ENCODE assay signal across 8 mouse cellular contexts in the genomic region with DNA sequence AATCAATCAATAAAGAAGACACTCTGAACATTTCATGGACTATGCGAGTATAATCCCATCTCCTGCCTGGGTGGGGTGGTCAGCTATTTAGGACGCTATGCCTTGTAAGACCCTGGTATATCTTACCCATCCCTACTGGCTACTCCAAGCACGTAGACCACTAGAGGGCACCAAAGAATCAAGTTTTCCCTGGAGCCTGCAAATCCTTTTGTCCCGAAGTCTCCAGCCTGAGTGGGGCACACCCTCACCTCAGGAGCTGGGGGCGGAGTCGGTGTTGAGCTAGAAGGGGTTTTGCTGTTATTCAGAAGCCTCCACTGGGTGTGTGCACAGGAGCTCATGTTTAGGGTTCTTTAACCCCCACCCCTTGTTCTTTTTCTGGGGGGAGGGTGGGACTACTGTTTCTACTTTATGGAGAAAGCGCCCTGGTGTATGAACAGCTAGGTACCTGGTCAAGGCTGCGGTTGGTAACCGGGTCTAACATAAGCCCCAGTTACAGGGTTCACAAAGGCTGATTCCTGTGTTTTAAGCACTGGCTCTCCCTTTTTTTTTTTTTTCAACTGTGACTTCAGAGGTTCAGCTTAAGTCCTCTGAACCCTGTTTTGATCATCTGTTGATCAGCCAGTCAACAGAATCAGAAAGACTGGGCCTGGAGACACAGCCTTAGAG. TPM values are rescaled to one million over a fixed set of nuclear protein-coding genes. Genes with fewer than 3 reads are reported as not detected.
DNase-seq lines count a peak whose midpoint lies in the region; ATAC-seq and TF ChIP-seq lines count a peak whose summit lies in the region.

No protein-coding gene starts in this region.

- TF ChIP-seq CTCF in kidney, adult 2 months (conservative IDR thresholded peaks at IDR 0.05; ENCODE audit: insufficient read depth, insufficient read length, low read depth, low read length) = peak; percentile 75

- peak overlapping the region; percentile 70 for H3K27ac ChIP-seq in embryonic facial prominence, embryonic 10.5 days (replicated peaks)
- H3K27ac ChIP-seq in kidney, adult 2 months (ENCODE audit: insufficient read depth, low read depth, low read length) = no peak overlapping the region
- H3K27ac ChIP-seq in liver, embryonic 11.5 days (ENCODE audit: low read depth, low read length) = no peak overlapping the region

- H3K4me2 ChIP-seq in liver, embryonic 11.5 days = peak overlapping the region; percentile 38; the same call in 1 of the 2 replicates
- peak overlapping the region; percentile 55 for H3K4me2 ChIP-seq in myocyte (ENCODE audit: low read depth)

- DNase-seq in CD4-positive helper T cell, adult 2 months (ENCODE audit: low read depth, low spot score) = peak; percentile 54
- peak; percentile 83 for DNase-seq in adrenal gland, postnatal 14 days
- DNase-seq in embryonic facial prominence, embryonic 10.5 days (ENCODE audit: low spot score) = peak; percentile 90
- DNase-seq in heart, adult 8-10 months (ENCODE audit: low spot score) = peak; percentile 70
- peak; percentile 80 for DNase-seq in kidney, adult 2 months
- DNase-seq in liver, embryonic 11.5 days (ENCODE audit: low spot score) = peak; percentile 76
- DNase-seq in thymus, postnatal 0 days (ENCODE audit: low spot score) = peak; percentile 78

- H3K4me1 ChIP-seq in embryonic facial prominence, embryonic 10.5 days = peaks cover 17% of the 10 kb centered on the region
- no peaks in the 10 kb centered on the region; the same call in 1 of the 2 replicates for H3K4me1 ChIP-seq in kidney, adult 2 months (ENCODE audit: control insufficient read depth, insufficient read depth, low read length)
- H3K4me1 ChIP-seq in liver, embryonic 11.5 days (replicated peaks; ENCODE audit: control insufficient read depth, insufficient read depth, low read length) = peaks cover 3% of the 10 kb centered on the region

- H3K4me3 ChIP-seq in embryonic facial prominence, embryonic 10.5 days = peak overlapping the region; percentile 37
- no peak overlapping the region for H3K4me3 ChIP-seq in kidney, adult 2 months (ENCODE audit: insufficient read depth, low read depth, low read length)
- no peak overlapping the region for H3K4me3 ChIP-seq in liver, embryonic 11.5 days (ENCODE audit: low read depth, low read length)
- H3K4me3 ChIP-seq in myocyte = no peak overlapping the region

- no peak overlapping the region for H3ac ChIP-seq in myocyte (ENCODE audit: control insufficient read depth, insufficient read length)

- H3K79me2 ChIP-seq in myocyte (ENCODE audit: control insufficient read depth, insufficient read depth) = no peaks in the 10 kb centered on the region

- ATAC-seq in liver, embryonic 11.5 days (replicated peaks; ENCODE audit: low FRiP score) = no peak; the same call in 1 of the 2 replicates

- H3K36me3 ChIP-seq in embryonic facial prominence, embryonic 10.5 days (replicated peaks) = no peaks in the 10 kb centered on the region
- H3K36me3 ChIP-seq in kidney, adult 2 months (ENCODE audit: control insufficient read depth, insufficient read depth, low read length) = no peaks in the 10 kb centered on the region
- H3K36me3 ChIP-seq in liver, embryonic 11.5 days (ENCODE audit: control insufficient read depth, insufficient read depth, low read length) = no peaks in the 10 kb centered on the region
- H3K36me3 ChIP-seq in myocyte (ENCODE audit: control insufficient read depth, insufficient read depth) = no peaks in the 10 kb centered on the region

- H3K9ac ChIP-seq in liver, embryonic 11.5 days (ENCODE audit: low read depth, low read length) = no peak overlapping the region

- WGBS in embryonic facial prominence, embryonic 10.5 days = 6% methylated on average over 9 of the region's 9 CpGs
- WGBS in kidney, adult 2 months = 14% methylated on average over 9 of the region's 9 CpGs
- WGBS in liver, embryonic 11.5 days = 6% methylated on average over 9 of the region's 9 CpGs

- H3K9me3 ChIP-seq in embryonic facial prominence, embryonic 10.5 days = no peaks in the 10 kb centered on the region
- H3K9me3 ChIP-seq in liver, embryonic 11.5 days (ENCODE audit: control insufficient read depth, low read length) = no peaks in the 10 kb centered on the region

- TF ChIP-seq POLR2A in kidney, adult 2 months (IDR thresholded peaks at IDR 0.05; ENCODE audit: low read depth, low read length) = no peak
- TF ChIP-seq POLR2A in myocyte (IDR thresholded peaks at IDR 0.05; ENCODE audit: insufficient read length, low read depth) = no peak

- H3K27me3 ChIP-seq in embryonic facial prominence, embryonic 10.5 days (replicated peaks; ENCODE audit: low read depth, poor library complexity, severe bottlenecking) = peaks cover 12% of the 10 kb centered on the region
- H3K27me3 ChIP-seq in kidney, adult 2 months (replicated peaks; ENCODE audit: control insufficient read depth, insufficient read depth, low read length) = no peaks in the 10 kb centered on the region
- no peaks in the 10 kb centered on the region for H3K27me3 ChIP-seq in liver, embryonic 11.5 days (replicated peaks; ENCODE audit: control insufficient read depth, insufficient read depth, low read length)
- H3K27me3 ChIP-seq in myocyte (ENCODE audit: control insufficient read depth, insufficient read depth, insufficient read length) = no peaks in the 10 kb centered on the region

TF ChIP-seq in myocyte, 11 proteins besides CTCF, POLR2A, EP300 and RAD21:
- no peak for TF ChIP-seq TCF12 (IDR thresholded peaks at IDR 0.05; ENCODE audit: insufficient read depth, poor library complexity, severe bottlenecking)
- no peak for TF ChIP-seq TCF3 (IDR thresholded peaks at IDR 0.05; ENCODE audit: insufficient read length, low read depth)
- no peak for TF ChIP-seq POLR2AphosphoS2 (IDR thresholded peaks at IDR 0.05; ENCODE audit: insufficient read length, low read depth)
- no peak for TF ChIP-seq MYOD1 (IDR thresholded peaks at IDR 0.05; ENCODE audit: control insufficient read depth in 1 of 3, insufficient read length in 2 of 3, low read depth in 2 of 3)
- no peak for TF ChIP-seq REST (IDR thresholded peaks at IDR 0.05; ENCODE audit: insufficient read depth, insufficient read length)
- no peak for TF ChIP-seq E2F4 (IDR thresholded peaks at IDR 0.05; ENCODE audit: insufficient read depth)
- no peak for TF ChIP-seq MAX (IDR thresholded peaks at IDR 0.05; ENCODE audit: low read depth)
- TF ChIP-seq SRF (IDR thresholded peaks at IDR 0.05; ENCODE audit: control insufficient read depth, insufficient read length, low read depth) = no peak
TF ChIP-seq in myocyte: peak in this region for 0.

RNA-seq across cellular contexts. Expression of gene Pif1, which starts 18.6 kb away (rescaled TPM):
- total RNA-seq in adrenal gland, postnatal 14 days (2021) = 1.7 and 2.9 TPM in 2 replicates
- 27.7 and 28.0 TPM in 2 replicates for polyA plus RNA-seq in embryonic facial prominence, embryonic 10.5 days (2016; fragmentation: Nextera tagmentation; extraction: Ambion mirVana)
- total RNA-seq in heart, adult 8-10 months (2022) = not detected
- polyA plus RNA-seq in kidney, adult 2 months (2012; rRNA removed) = 0.08 and 0.11 TPM in 2 replicates
- polyA plus RNA-seq in liver, embryonic 11.5 days (2014; fragmentation: Nextera tagmentation; extraction: Ambion mirVana) = 16.4 and 18.0 TPM in 2 replicates
- 6.9 TPM for polyA plus RNA-seq in myocyte (2012; fragmentation: generic; extraction: Trizol)
- polyA plus RNA-seq in thymus, postnatal 0 days (2015; fragmentation: Nextera tagmentation; extraction: Ambion mirVana) = 14.4 and 17.4 TPM in 2 replicates

RNA-seq across cellular contexts. Expression of gene Rbpms2, which starts 23.8 kb away (rescaled TPM):
- total RNA-seq in adrenal gland, postnatal 14 days (2021) = 61.0 and 61.5 TPM in 2 replicates
- polyA plus RNA-seq in embryonic facial prominence, embryonic 10.5 days (2016; fragmentation: Nextera tagmentation; extraction: Ambion mirVana) = 26.2 and 26.4 TPM in 2 replicates
- total RNA-seq in heart, adult 8-10 months (2022) = 10 to 100 TPM; 24.9 to 28.7 (median 26.5) TPM
- polyA plus RNA-seq in kidney, adult 2 months (2012; rRNA removed) = 257 and 303 TPM in 2 replicates
- polyA plus RNA-seq in liver, embryonic 11.5 days (2014; fragmentation: Nextera tagmentation; extraction: Ambion mirVana) = 34.8 and 36.5 TPM in 2 replicates
- 32.1 TPM for polyA plus RNA-seq in myocyte (2012; fragmentation: generic; extraction: Trizol)
- 1.8 and 2.0 TPM in 2 replicates for polyA plus RNA-seq in thymus, postnatal 0 days (2015; fragmentation: Nextera tagmentation; extraction: Ambion mirVana)

RNA-seq across cellular contexts. Expression of gene Plekho2, which starts 25.8 kb away (rescaled TPM):
- total RNA-seq in adrenal gland, postnatal 14 days (2021) = 36.1 and 48.0 TPM in 2 replicates
- polyA plus RNA-seq in embryonic facial prominence, embryonic 10.5 days (2016; fragmentation: Nextera tagmentation; extraction: Ambion mirVana) = 14.3 and 15.2 TPM in 2 replicates
- 10 to 100 TPM in 3 of 4 experiments, 1 to 10 TPM in 1; 7.4 to 12.3 (median 10.8) TPM for total RNA-seq in heart, adult 8-10 months (2022)
- polyA plus RNA-seq in kidney, adult 2 months (2012; rRNA removed) = 9.8 and 10.4 TPM in 2 replicates
- 29.5 and 30.3 TPM in 2 replicates for polyA plus RNA-seq in liver, embryonic 11.5 days (2014; fragmentation: Nextera tagmentation; extraction: Ambion mirVana)
- 14.6 TPM for polyA plus RNA-seq in myocyte (2012; fragmentation: generic; extraction: Trizol)
- 12.2 and 14.9 TPM in 2 replicates for polyA plus RNA-seq in thymus, postnatal 0 days (2015; fragmentation: Nextera tagmentation; extraction: Ambion mirVana)
